Mouse (Mus musculus): ENCODE measurements around the gene Ndufa13. TPM values are rescaled to one million over a fixed set of nuclear protein-coding genes. Genes with fewer than 3 reads are reported as not detected.

Gene Ndufa13
- polyA plus RNA-seq, 1 experiment: 103 TPM

GRCm38 (mm10) chr8:69934582-69934981 lies 32.2 kb upstream of the Ndufa13 start:
- Histone ChIP-seq H3K4me1 (ENCODE audit: control insufficient read depth, insufficient read depth, low read length) (peaks cover 32% of the 10 kb centered on the region), H3K4me3 (replicated peaks; ENCODE audit: extremely low read depth, low read depth, low read length) (no peak overlapping the region)
- DNase-seq: no peak
- TF ChIP-seq POLR2A (IDR thresholded peaks at IDR 0.05; ENCODE audit: borderline replicate concordance, extremely low read depth, low read depth, low read length): no peak
- no peak for TF ChIP-seq CTCF (IDR thresholded peaks at IDR 0.05; ENCODE audit: insufficient read depth, low read length)
- 63% methylated on average over 5 of the region's 5 CpGs for WGBS

GRCm38 (mm10) chr8:69933811-69934210 lies 31.5 kb upstream of the Ndufa13 start:
- DNase-seq: no peak
- Histone ChIP-seq H3K4me1 (ENCODE audit: control insufficient read depth, insufficient read depth, low read length) (peaks cover 28% of the 10 kb centered on the region), H3K4me3 (replicated peaks; ENCODE audit: extremely low read depth, low read depth, low read length) (no peak overlapping the region)
- 50% methylated on average over 2 of the region's 2 CpGs for WGBS
- TF ChIP-seq CTCF (IDR thresholded peaks at IDR 0.05; ENCODE audit: insufficient read depth, low read length) (no peak), POLR2A (IDR thresholded peaks at IDR 0.05; ENCODE audit: borderline replicate concordance, extremely low read depth, low read depth, low read length) (no peak)

- TF ChIP-seq CTCF (IDR thresholded peaks at IDR 0.05; ENCODE audit: insufficient read depth, low read length) (no peak), POLR2A (IDR thresholded peaks at IDR 0.05; ENCODE audit: borderline replicate concordance, extremely low read depth, low read depth, low read length) (no peak)
- DNase-seq: no peak
- no peak overlapping the region for H3K4me3 ChIP-seq (replicated peaks; ENCODE audit: extremely low read depth, low read depth, low read length)
- H3K4me1 ChIP-seq (ENCODE audit: control insufficient read depth, insufficient read depth, low read length): no peaks in the 10 kb centered on the region; the same call in 1 of the 2 replicates
Measured at GRCm38 (mm10) chr8:69926901-69927300, 24.5 kb upstream of the Ndufa13 start.

- no peak for DNase-seq
- peaks cover 16% of the 10 kb centered on the region for H3K4me1 ChIP-seq (ENCODE audit: control insufficient read depth, insufficient read depth, low read length)
- TF ChIP-seq CTCF (IDR thresholded peaks at IDR 0.05; ENCODE audit: insufficient read depth, low read length) (no peak), POLR2A (IDR thresholded peaks at IDR 0.05; ENCODE audit: borderline replicate concordance, extremely low read depth, low read depth, low read length) (no peak)
- no peak overlapping the region for H3K4me3 ChIP-seq (replicated peaks; ENCODE audit: extremely low read depth, low read depth, low read length)
- 75% methylated on average over 1 of the region's 1 CpGs for WGBS
Measured at GRCm38 (mm10) chr8:69923986-69924385, 21.6 kb upstream of the Ndufa13 start.

GRCm38 (mm10) chr8:69921141-69921540 lies 18.8 kb upstream of the Ndufa13 start:
- Histone ChIP-seq H3K4me1 (ENCODE audit: control insufficient read depth, insufficient read depth, low read length) (peaks cover 16% of the 10 kb centered on the region), H3K4me3 (replicated peaks; ENCODE audit: extremely low read depth, low read depth, low read length) (no peak overlapping the region)
- no peak for DNase-seq
- no peak for TF ChIP-seq POLR2A (IDR thresholded peaks at IDR 0.05; ENCODE audit: borderline replicate concordance, extremely low read depth, low read depth, low read length)
- WGBS: 59% methylated on average over 2 of the region's 2 CpGs

- TF ChIP-seq POLR2A (IDR thresholded peaks at IDR 0.05; ENCODE audit: borderline replicate concordance, extremely low read depth, low read depth, low read length) (no peak), CTCF (IDR thresholded peaks at IDR 0.05; ENCODE audit: insufficient read depth, low read length) (no peak)
- DNase-seq: peak; percentile 41
- Histone ChIP-seq H3K4me1 (ENCODE audit: control insufficient read depth, insufficient read depth, low read length) (peaks cover 16% of the 10 kb centered on the region), H3K4me3 (replicated peaks; ENCODE audit: extremely low read depth, low read depth, low read length) (no peak overlapping the region)
- 28% methylated on average over 11 of the region's 11 CpGs for WGBS
Measured at GRCm38 (mm10) chr8:69919876-69920662, 17.7 kb upstream of the Ndufa13 start.

- Histone ChIP-seq H3K4me3 (replicated peaks; ENCODE audit: extremely low read depth, low read depth, low read length) (no peak overlapping the region), H3K4me1 (ENCODE audit: control insufficient read depth, insufficient read depth, low read length) (peaks cover 16% of the 10 kb centered on the region)
- peak; percentile 68 for DNase-seq
- 25% methylated on average over 1 of the region's 1 CpGs for WGBS
- TF ChIP-seq POLR2A (IDR thresholded peaks at IDR 0.05; ENCODE audit: borderline replicate concordance, extremely low read depth, low read depth, low read length) (no peak), CTCF (IDR thresholded peaks at IDR 0.05; ENCODE audit: insufficient read depth, low read length) (peak; percentile 40; the same call in 1 of the 2 replicates)
Measured at GRCm38 (mm10) chr8:69919010-69919409, 16.7 kb upstream of the Ndufa13 start.

GRCm38 (mm10) chr8:69918506-69918905 lies 16.1 kb upstream of the Ndufa13 start:
- H3K4me3 ChIP-seq (replicated peaks; ENCODE audit: extremely low read depth, low read depth, low read length): no peak overlapping the region
- TF ChIP-seq CTCF (IDR thresholded peaks at IDR 0.05; ENCODE audit: insufficient read depth, low read length) (no peak), POLR2A (IDR thresholded peaks at IDR 0.05; ENCODE audit: borderline replicate concordance, extremely low read depth, low read depth, low read length) (no peak)
- no peak for DNase-seq
- H3K4me1 ChIP-seq (ENCODE audit: control insufficient read depth, insufficient read depth, low read length): peaks cover 16% of the 10 kb centered on the region

GRCm38 (mm10) chr8:69915748-69916147 lies 13.4 kb upstream of the Ndufa13 start:
- WGBS: 67% methylated on average over 5 of the region's 5 CpGs
- Histone ChIP-seq H3K4me1 (ENCODE audit: control insufficient read depth, insufficient read depth, low read length) (peaks cover 11% of the 10 kb centered on the region), H3K4me3 (replicated peaks; ENCODE audit: extremely low read depth, low read depth, low read length) (no peak overlapping the region)
- TF ChIP-seq CTCF (IDR thresholded peaks at IDR 0.05; ENCODE audit: insufficient read depth, low read length) (no peak), POLR2A (IDR thresholded peaks at IDR 0.05; ENCODE audit: borderline replicate concordance, extremely low read depth, low read depth, low read length) (no peak)
- no peak for DNase-seq

GRCm38 (mm10) chr8:69914526-69914925 lies 12.2 kb upstream of the Ndufa13 start:
- Histone ChIP-seq H3K4me3 (replicated peaks; ENCODE audit: extremely low read depth, low read depth, low read length) (no peak overlapping the region), H3K4me1 (ENCODE audit: control insufficient read depth, insufficient read depth, low read length) (peaks cover 3% of the 10 kb centered on the region; the same call in 1 of the 2 replicates)
- DNase-seq: no peak
- 88% methylated on average over 4 of the region's 4 CpGs for WGBS
- no peak for TF ChIP-seq POLR2A (IDR thresholded peaks at IDR 0.05; ENCODE audit: borderline replicate concordance, extremely low read depth, low read depth, low read length)
- no peak for TF ChIP-seq CTCF (IDR thresholded peaks at IDR 0.05; ENCODE audit: insufficient read depth, low read length)

All from lung, adult 2 months (tissue).